Mouse (Mus musculus): ENCODE results near the gene RPS10-NUDT3. TPM values are rescaled to one million over a fixed set of nuclear protein-coding genes. Genes with fewer than 3 reads are reported as not detected.

RPS10-NUDT3 gene
- polyA plus RNA-seq (2015; fragmentation: Nextera tagmentation; extraction: Ambion mirVana), result not detected in 2 replicates

GRCm38 (mm10) chr17:27634871-27635574 lies at the start of gene RPS10-NUDT3:
Gene RPS10-NUDT3, minus strand, starts transcription at chr17:27635222.

DNA sequence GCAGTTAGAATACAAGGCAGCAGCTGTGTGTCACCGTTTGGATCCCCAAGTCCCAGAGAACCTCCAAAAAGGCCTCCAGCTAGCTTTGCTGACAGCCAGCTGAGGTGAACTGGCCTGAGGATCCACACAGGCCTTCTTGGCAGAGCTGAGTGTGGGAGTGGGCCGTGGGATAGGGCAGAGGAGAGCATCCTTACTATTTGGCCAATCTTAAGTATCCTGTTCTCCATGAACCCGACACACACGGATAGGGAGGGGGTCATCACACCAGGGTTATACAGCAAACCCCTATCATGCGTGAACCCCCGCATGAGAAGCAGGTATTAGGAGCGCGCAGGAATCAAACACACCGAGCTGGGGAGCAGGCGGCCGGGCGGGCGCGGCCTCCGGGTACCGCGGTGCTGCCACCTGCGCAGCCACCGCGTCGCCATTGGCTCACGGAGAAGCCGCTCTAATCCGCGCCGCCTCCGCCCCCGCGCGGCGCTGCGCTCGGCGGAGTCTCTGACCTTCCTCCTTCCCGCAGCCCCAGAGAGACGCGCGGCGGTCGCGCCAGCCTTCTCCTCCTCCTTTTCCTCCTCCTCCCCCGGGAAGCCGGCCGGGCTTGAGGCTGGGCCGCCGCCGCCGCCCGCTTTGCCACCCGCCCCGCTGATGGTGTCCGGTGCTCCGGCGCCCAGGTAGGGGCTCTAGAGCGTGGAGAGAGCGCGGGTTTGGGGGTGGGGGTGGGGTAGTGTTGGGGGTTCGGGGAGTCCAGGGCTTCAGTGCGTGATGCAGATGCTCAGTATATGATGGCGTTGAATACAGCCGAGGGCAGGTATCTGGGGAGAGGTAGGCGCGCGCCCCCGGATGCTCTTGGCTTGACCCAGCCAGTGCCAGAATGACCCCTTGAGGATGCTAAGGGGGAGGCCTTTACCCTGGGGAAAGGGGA lies 20.3 kb upstream of the RPS10-NUDT3 start, which contains the start of gene Pacsin1:
Gene Pacsin1 (plus strand): TSS at position 421 of the 922 bp plus-strand sequence.

DNA sequence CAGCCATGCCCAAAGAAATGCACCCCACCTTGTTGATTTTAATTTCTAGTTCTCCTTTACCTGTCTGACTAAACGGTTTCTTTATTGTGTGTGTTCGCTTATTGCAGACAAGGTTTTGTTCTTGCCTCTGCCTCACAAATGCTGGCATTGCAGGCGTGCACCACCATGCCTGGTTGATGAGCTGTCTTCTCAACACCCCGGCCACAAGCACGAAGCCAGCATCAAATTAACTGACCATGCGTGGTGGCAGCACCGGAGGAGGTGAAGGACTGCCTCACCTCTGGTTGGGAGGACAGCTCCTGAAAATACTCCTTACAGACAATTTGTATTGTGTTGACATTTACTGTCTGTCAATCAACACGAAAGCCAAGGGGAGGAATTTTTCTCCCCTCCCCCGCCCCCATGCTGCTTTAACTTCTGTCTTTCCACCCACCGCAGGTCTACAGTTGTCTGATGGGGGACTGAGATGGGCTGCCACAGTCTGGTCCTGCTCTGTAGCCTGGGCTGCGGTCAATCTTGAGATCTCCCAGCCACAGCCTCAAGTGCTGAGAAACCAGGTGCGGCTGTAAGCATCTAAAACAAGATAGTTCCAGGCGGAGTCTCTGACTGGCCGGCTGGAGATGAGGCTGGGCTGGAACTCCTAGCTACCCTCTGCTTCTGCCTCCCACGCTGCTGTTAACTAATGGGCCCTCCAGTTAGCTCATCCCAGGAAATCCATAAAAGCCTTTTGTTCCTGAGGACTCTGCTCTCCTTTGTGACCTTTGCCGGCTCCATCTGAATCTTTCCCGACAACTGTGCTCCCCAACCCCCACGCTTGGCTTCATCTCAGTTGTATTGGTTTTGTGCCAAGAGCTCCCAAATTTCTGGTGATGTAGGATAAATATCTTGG lies 1.4 kb upstream of the RPS10-NUDT3 start, which contains the start of gene Rps10:
Gene Rps10 (minus strand): TSS at position 538 of the 889 bp plus-strand sequence.

DNA sequence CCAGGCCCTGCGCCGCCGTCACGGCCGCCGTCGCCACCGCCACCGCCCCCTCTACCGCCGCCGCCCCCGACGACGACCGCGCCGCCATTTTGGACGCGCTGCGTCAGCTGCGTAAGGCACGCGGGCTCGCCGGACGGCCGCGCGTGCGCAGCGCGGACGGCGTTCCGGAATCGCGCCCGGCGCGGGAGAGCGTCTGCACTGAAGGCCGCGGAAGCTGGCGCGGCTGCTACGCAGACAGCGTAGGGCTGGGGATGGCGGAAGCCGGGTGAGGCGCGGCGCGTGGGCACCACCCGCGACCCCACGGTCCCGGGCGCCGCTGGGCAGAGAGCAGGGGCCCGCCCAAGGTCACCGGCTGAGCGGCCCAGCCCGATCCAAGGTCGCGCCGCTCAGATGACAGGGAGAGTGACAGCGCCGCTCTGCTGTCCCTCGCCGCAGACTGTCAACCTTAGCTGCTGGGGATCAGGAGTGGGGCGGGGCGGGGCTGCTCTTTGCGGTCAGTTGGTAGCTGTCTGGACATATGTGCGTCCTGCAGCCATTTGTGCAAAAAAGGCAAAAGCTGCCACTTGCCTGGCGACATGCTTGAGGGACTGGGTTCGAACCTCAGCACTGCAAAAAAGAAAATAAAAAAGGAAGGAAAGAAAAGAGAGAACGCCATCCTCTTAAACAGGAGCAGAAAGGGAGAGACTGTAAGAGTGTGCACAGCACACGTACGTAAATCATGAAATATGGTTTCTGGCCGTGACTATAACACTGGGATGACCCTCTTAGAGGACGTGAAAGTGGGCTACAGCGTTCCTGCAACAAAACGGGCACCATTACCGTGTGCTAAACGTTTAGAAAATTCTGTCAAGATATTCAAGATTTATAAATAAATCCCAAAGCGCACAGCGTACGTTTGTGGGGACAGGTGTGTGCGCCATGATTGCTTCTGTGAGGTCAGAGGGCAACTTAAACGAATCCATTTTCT lies 11.4 kb downstream of the RPS10-NUDT3 start, which contains the start of gene Nudt3:
Gene Nudt3 (minus strand): TSS at position 136 of the 967 bp plus-strand sequence.

DNA sequence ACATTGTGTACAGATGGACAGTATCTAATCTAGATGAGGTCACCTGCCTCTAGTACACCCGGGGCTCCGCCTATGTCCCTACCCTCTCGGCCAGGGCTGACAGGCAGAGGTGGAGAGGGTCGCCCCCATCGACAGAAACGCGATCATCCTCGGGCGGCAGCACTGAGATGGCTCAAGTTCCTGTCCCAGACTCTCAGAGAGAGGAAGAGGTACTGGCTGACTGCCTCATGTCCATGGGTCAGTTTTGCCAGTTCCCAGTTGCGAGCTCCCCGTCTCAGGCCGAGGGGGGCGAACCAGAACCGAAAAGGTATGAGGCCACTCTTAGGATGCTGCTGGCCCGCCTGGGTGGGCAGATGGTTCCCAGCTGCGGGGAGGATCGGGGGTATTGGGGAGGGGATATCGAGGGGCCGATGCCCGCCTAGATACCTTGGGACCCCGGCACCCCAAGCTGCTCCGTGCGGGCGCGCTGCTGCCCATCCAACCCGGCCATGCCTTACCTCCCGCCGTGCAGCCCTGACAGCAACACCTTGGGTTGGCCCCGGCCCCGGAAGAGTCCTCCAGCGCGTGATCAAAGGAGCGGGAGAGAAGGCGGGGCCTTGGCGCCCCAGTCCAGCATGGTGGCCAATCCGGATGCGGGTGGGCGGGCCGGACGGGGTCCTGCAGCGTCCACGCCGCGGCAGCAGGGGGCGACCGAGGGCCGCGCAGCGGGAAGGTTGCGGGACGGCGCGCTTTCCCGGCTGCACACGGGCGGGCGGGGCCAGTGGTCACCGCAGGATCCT lies 69.7 kb downstream of the RPS10-NUDT3 start, which contains the start of gene AI413582:
Gene AI413582 (minus strand): TSS at position 594 of the 779 bp plus-strand sequence.

DNA sequence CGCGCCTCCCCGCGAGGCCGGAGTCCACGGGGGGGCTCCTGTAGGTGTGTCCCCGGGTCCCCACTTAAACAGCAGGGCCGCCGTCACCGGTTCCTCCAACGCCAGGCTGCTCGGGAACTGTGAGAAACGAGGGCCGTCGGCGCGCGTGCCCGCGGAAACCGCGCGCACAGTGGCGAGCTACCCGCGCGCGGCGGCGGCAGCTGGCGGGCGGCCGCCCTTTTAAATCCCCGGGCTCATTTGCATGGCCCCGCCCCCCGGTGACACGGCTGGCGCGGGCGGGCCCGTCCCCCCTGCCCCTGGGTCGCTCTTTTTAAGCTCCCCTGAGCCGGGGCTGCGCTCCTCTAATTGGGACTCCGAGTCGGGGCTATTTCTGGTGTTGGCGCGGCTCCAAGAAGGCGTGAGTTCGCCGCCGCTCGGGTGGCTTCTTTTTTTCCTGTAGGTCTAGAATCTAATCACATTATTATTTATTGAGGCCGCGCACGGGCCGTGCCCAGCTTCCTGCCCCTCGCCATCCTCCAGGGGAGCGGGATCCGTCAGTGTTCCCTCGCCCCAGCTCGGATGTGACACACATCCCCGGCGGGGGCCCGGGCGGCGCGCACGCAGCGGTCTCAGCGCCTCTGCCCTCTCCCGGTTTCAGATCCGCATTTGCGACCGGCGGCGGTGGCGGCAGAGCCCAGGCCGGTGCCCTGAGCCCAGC lies 78.6 kb downstream of the RPS10-NUDT3 start, which contains the start of gene Hmga1:
Gene Hmga1 (plus strand): TSS at position 183 of the 697 bp plus-strand sequence.

Other genes with a start within 250 kb of the RPS10-NUDT3 start
- 0.39 and 0.47 TPM in 2 replicates for gene Grm4, start 113.8 kb downstream of the RPS10-NUDT3 start, polyA plus RNA-seq (2015; fragmentation: Nextera tagmentation; extraction: Ambion mirVana)
- gene Hmga1, start 78.7 kb downstream of the RPS10-NUDT3 start, polyA plus RNA-seq (2015; fragmentation: Nextera tagmentation; extraction: Ambion mirVana), result 50.7 and 54.5 TPM in 2 replicates
- gene AI413582, start 69.5 kb downstream of the RPS10-NUDT3 start, polyA plus RNA-seq (2015; fragmentation: Nextera tagmentation; extraction: Ambion mirVana), result 29.8 and 44.3 TPM in 2 replicates
- 68.1 and 68.2 TPM in 2 replicates for gene Nudt3, start 11.7 kb downstream of the RPS10-NUDT3 start, polyA plus RNA-seq (2015; fragmentation: Nextera tagmentation; extraction: Ambion mirVana)
- 862 and 1,179 TPM in 2 replicates for gene Rps10, start 1.4 kb upstream of the RPS10-NUDT3 start, polyA plus RNA-seq (2015; fragmentation: Nextera tagmentation; extraction: Ambion mirVana)
- gene Pacsin1, start 20.3 kb upstream of the RPS10-NUDT3 start, polyA plus RNA-seq (2015; fragmentation: Nextera tagmentation; extraction: Ambion mirVana), result 4.0 and 6.4 TPM in 2 replicates
- 0.25 and 0.27 TPM in 2 replicates for gene Spdef, start 93.7 kb upstream of the RPS10-NUDT3 start, polyA plus RNA-seq (2015; fragmentation: Nextera tagmentation; extraction: Ambion mirVana)
- gene D17Wsu92e, start 185.4 kb upstream of the RPS10-NUDT3 start, polyA plus RNA-seq (2015; fragmentation: Nextera tagmentation; extraction: Ambion mirVana), result 13.6 and 21.4 TPM in 2 replicates
- gene Snrpc, start 202.9 kb upstream of the RPS10-NUDT3 start, polyA plus RNA-seq (2015; fragmentation: Nextera tagmentation; extraction: Ambion mirVana), result 206 and 224 TPM in 2 replicates
- 2.0 and 2.4 TPM in 2 replicates for gene Uhrf1bp1, start 221.2 kb upstream of the RPS10-NUDT3 start, polyA plus RNA-seq (2015; fragmentation: Nextera tagmentation; extraction: Ambion mirVana)